Mouse (Mus musculus): ENCODE measurements around the gene March4. TPM values are rescaled to one million over a fixed set of nuclear protein-coding genes. Genes with fewer than 3 reads are reported as not detected.

March4 gene
- polyA plus RNA-seq, 1 experiment from 2014 or later: 0.92 TPM

DNA sequence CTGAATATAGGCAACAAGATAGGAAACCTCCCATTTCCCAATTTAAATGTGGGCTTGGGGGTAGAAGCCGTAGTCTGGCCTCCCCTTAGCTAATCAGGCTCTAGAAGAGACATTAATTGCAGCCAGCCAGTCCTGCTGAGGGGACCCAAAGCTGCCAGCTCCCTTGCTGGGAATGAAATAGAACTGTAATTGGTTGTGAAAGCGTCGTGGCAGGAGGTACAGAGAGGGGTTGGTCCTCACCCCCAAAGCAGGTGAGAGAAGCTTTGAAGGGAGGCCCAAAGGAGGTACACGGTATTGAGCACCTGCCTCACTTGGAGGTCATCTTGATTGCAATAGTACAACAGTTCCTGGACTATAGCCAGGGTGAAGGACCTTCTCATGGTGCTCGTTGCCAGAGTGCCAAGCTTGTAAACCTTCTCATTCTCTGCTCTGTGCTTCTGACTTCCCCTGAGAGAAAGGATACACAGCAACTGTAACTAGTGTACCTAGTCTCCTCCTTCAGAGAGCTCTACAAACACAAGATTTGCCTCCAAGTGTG, 68.2 kb downstream of the March4 start:
- no peak overlapping the region for H3K27ac ChIP-seq (ENCODE audit: low read depth, low read length)
- no peaks in the 10 kb centered on the region for H3K27me3 ChIP-seq (ENCODE audit: control insufficient read depth, insufficient read depth, low read length)
- no peak overlapping the region for H3K4me2 ChIP-seq
- DNase-seq (ENCODE audit: low spot score, missing footprints): no peak
- no peaks in the 10 kb centered on the region for H3K36me3 ChIP-seq (ENCODE audit: control insufficient read depth, insufficient read depth, low read length)
- 67% methylated on average over 5 of the region's 5 CpGs for WGBS
- ATAC-seq (ENCODE audit: low FRiP score): no peak
- no peaks in the 10 kb centered on the region for H3K4me1 ChIP-seq (ENCODE audit: control insufficient read depth, insufficient read depth, low read length)
- no peak overlapping the region for H3K9ac ChIP-seq (ENCODE audit: low read length)
- H3K9me3 ChIP-seq (ENCODE audit: control insufficient read depth, low read length): no peaks in the 10 kb centered on the region
- H3K4me3 ChIP-seq (ENCODE audit: low read depth, low read length): no peak overlapping the region

DNA sequence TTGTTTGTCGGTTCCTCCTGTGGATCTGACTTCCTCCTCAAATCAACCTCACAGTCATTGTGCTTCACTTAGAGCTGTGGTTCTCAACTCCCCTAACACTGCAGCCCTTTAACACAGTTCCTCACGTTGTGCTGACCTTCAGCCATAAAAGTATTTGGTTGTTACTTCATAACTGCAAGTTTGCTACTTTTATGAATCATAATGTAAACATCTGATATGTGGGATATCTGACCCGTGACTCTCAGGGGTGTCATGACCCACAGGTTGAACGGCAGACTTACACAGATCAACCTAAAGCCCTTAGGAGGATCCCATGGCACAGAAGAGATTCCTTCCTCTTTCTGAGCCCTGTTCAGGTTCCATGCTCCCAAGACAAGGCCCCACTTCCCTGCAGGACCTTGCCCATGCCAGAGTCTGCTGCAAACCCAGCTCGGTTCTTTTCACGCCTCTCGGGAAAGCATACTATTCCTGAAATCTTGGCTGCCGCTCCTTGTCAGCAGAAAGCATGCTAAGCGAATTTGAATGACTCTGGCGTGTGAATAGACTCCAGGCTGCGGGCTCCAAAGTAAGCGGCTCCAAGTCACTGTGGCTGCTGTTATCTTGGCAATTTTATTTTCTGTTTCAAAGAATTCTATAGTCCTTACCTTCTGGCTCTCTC, 71.7 kb downstream of the March4 start:
- H3K9me3 ChIP-seq (ENCODE audit: control insufficient read depth, low read length): no peaks in the 10 kb centered on the region
- no peak overlapping the region for H3K9ac ChIP-seq (ENCODE audit: low read length)
- no peaks in the 10 kb centered on the region for H3K27me3 ChIP-seq (ENCODE audit: control insufficient read depth, insufficient read depth, low read length)
- no peak overlapping the region for H3K4me2 ChIP-seq
- no peak overlapping the region for H3K4me3 ChIP-seq (ENCODE audit: low read depth, low read length)
- ATAC-seq (ENCODE audit: low FRiP score) (no peak), DNase-seq (ENCODE audit: low spot score, missing footprints) (peak; percentile 79)
- no peak overlapping the region for H3K27ac ChIP-seq (ENCODE audit: low read depth, low read length)
- no peaks in the 10 kb centered on the region for H3K4me1 ChIP-seq (ENCODE audit: control insufficient read depth, insufficient read depth, low read length)
- 50% methylated on average over 12 of the region's 12 CpGs for WGBS
- H3K36me3 ChIP-seq (ENCODE audit: control insufficient read depth, insufficient read depth, low read length): no peaks in the 10 kb centered on the region

DNA sequence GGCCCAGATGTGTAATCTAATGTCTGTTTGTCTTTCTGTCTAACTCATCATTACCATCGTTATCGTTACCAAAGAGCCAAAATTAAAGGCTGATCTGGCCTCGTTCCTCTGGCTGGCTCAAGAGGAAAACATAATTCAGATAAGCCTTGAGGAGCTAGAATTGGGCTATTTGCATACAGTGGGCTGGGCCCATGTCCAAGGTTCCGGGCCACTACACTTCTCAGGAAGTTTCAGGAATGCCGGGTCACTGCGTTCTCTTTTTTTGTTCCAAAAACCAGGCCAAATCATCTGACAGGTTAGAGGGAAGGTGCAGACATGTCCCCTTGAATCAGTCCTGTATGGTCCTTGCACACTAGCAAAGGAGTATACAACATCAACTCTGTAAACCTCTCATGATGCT, 74.2 kb downstream of the March4 start:
- Histone ChIP-seq H3K4me2 (no peak overlapping the region), H3K27me3 (ENCODE audit: control insufficient read depth, insufficient read depth, low read length) (no peaks in the 10 kb centered on the region), H3K4me3 (ENCODE audit: low read depth, low read length) (no peak overlapping the region), H3K27ac (ENCODE audit: low read depth, low read length) (no peak overlapping the region), H3K36me3 (ENCODE audit: control insufficient read depth, insufficient read depth, low read length) (no peaks in the 10 kb centered on the region), H3K9me3 (ENCODE audit: control insufficient read depth, low read length) (no peaks in the 10 kb centered on the region), H3K9ac (ENCODE audit: low read length) (no peak overlapping the region), H3K4me1 (ENCODE audit: control insufficient read depth, insufficient read depth, low read length) (no peaks in the 10 kb centered on the region)
- ATAC-seq (ENCODE audit: low FRiP score) (no peak), DNase-seq (ENCODE audit: low spot score, missing footprints) (no peak)
- WGBS: 77% methylated on average over 6 of the region's 6 CpGs

DNA sequence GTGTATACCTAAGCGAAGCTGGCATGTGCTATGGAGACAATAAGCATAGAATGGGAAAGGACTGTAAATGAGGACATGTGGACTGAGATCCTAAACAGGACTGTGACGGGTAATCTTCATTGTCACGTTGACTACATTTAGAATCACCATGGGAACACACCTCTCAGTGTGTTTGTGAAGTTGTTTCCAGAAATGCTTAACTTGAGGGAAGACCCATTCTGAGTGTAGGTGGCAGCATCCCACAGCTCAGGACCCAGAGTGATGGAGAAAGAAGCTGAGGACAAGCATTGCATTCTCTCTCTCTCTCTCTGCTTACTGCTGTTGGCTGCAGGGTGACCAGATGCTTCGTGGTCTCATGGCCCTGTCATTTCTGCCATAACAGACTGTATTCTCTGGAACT, 79.1 kb downstream of the March4 start:
- Histone ChIP-seq H3K4me2 (no peak overlapping the region), H3K4me3 (ENCODE audit: low read depth, low read length) (no peak overlapping the region), H3K9me3 (ENCODE audit: control insufficient read depth, low read length) (no peaks in the 10 kb centered on the region), H3K27ac (ENCODE audit: low read depth, low read length) (no peak overlapping the region), H3K4me1 (ENCODE audit: control insufficient read depth, insufficient read depth, low read length) (no peaks in the 10 kb centered on the region), H3K9ac (ENCODE audit: low read length) (no peak overlapping the region), H3K27me3 (ENCODE audit: control insufficient read depth, insufficient read depth, low read length) (no peaks in the 10 kb centered on the region), H3K36me3 (ENCODE audit: control insufficient read depth, insufficient read depth, low read length) (no peaks in the 10 kb centered on the region)
- ATAC-seq (ENCODE audit: low FRiP score) (no peak), DNase-seq (ENCODE audit: low spot score, missing footprints) (peak; percentile 4)
- WGBS: 88% methylated on average over 4 of the region's 4 CpGs

DNA sequence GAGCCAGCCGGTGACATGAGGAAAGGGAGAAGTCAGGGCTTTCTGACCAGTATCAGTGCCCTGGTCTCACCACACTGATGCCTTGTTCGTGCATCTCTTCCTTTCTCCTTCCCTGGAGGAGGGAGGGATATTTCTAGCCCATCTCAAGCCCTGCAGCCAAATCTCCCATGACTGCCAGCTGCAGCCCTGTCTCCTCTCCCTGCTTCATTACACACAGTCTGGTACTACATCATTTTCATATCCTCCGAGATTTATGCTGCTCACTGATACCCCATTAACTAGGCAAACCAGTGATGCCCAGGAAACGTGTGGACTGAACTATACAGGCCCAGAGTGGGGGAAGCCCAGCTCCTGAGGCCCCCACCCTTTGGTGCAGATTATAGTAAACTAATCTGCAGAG, 80.8 kb downstream of the March4 start:
- H3K27me3 ChIP-seq (ENCODE audit: control insufficient read depth, insufficient read depth, low read length): no peaks in the 10 kb centered on the region
- DNase-seq (ENCODE audit: low spot score, missing footprints): peak; percentile 79
- 71% methylated on average over 4 of the region's 4 CpGs for WGBS
- H3K4me1 ChIP-seq (ENCODE audit: control insufficient read depth, insufficient read depth, low read length): no peaks in the 10 kb centered on the region
- no peak overlapping the region for H3K4me3 ChIP-seq (ENCODE audit: low read depth, low read length)
- no peak overlapping the region for H3K9ac ChIP-seq (ENCODE audit: low read length)
- H3K36me3 ChIP-seq (ENCODE audit: control insufficient read depth, insufficient read depth, low read length): no peaks in the 10 kb centered on the region
- H3K9me3 ChIP-seq (ENCODE audit: control insufficient read depth, low read length): no peaks in the 10 kb centered on the region
- no peak overlapping the region for H3K4me2 ChIP-seq
- no peak for ATAC-seq (ENCODE audit: low FRiP score)
- H3K27ac ChIP-seq (ENCODE audit: low read depth, low read length): no peak overlapping the region

DNA sequence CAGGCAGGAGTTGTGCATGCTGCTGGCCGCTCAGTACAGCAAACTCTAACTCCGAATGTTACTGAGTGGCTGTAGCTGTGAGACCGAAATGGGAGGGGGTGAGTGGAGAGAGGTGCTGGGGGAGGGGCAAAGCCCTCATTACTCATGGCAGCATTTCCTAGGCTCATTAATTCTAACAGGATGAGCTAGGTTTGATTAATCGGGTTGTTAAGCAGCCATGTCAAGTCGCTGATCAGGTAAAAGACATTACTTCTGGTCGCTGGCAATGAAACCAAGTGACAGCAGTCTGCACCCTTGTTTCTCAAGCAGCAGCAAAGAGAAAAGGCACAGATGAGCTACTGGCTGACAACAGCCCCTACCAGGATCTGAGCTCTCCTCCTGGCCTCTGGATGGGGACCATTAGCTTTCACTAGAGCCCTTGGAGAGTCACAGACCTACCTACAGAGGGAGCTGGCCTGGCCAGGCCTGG, 82.0 kb downstream of the March4 start:
- Histone ChIP-seq H3K4me1 (ENCODE audit: control insufficient read depth, insufficient read depth, low read length) (no peaks in the 10 kb centered on the region), H3K36me3 (ENCODE audit: control insufficient read depth, insufficient read depth, low read length) (no peaks in the 10 kb centered on the region), H3K27ac (ENCODE audit: low read depth, low read length) (no peak overlapping the region), H3K27me3 (ENCODE audit: control insufficient read depth, insufficient read depth, low read length) (no peaks in the 10 kb centered on the region), H3K9me3 (ENCODE audit: control insufficient read depth, low read length) (no peaks in the 10 kb centered on the region), H3K4me3 (ENCODE audit: low read depth, low read length) (no peak overlapping the region), H3K4me2 (no peak overlapping the region), H3K9ac (ENCODE audit: low read length) (no peak overlapping the region)
- DNase-seq (ENCODE audit: low spot score, missing footprints) (peak; percentile 65), ATAC-seq (ENCODE audit: low FRiP score) (no peak)
- WGBS: 68% methylated on average over 6 of the region's 6 CpGs

DNA sequence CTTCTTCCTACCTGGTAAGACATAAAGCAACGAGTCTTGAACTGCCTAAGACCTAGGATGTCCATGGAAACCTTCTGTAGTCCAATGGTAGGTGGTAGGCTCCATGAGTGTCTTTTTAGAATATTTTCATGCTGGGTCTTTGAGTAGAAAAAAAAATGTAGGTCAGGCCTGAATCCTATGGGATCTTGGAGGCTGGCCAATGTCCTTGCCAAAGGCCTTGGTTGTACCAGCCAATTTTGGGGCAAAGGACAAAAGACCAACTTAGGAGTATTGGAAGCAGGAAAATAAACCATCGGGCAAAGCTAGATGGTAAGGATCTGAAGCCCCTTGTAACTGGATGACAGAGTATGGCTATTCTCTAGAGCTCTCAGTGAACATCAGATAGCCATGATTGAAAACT, 83.9 kb downstream of the March4 start:
- no peak overlapping the region for H3K4me3 ChIP-seq (ENCODE audit: low read depth, low read length)
- H3K9me3 ChIP-seq (ENCODE audit: control insufficient read depth, low read length): no peaks in the 10 kb centered on the region
- peak; percentile 28 for DNase-seq (ENCODE audit: low spot score, missing footprints)
- no peak overlapping the region for H3K9ac ChIP-seq (ENCODE audit: low read length)
- H3K4me2 ChIP-seq: no peak overlapping the region
- ATAC-seq (ENCODE audit: low FRiP score): no peak
- no peaks in the 10 kb centered on the region for H3K27me3 ChIP-seq (ENCODE audit: control insufficient read depth, insufficient read depth, low read length)
- no peaks in the 10 kb centered on the region for H3K36me3 ChIP-seq (ENCODE audit: control insufficient read depth, insufficient read depth, low read length)
- H3K27ac ChIP-seq (ENCODE audit: low read depth, low read length): no peak overlapping the region
- 86% methylated on average over 2 of the region's 2 CpGs for WGBS
- no peaks in the 10 kb centered on the region for H3K4me1 ChIP-seq (ENCODE audit: control insufficient read depth, insufficient read depth, low read length)

DNA sequence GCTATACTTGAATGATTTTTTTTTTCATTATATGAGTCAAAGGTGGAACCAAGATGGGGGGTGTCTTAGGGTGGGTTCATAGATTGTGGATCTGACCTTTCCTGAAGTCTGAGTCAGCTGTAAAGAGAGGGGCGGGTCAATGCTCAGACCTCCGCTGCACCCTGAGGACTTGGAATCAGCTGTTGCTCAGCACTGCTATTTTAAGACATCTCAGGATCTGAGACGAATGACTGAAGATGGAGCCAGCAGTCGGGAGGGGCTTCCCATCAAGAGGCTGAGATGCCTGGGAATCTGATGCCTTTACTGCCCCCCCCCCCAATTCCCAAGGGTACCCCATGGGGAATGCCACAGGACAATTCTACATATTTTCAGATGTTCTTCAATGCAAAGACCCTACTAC, 85.9 kb downstream of the March4 start:
- Histone ChIP-seq H3K4me2 (no peak overlapping the region), H3K27me3 (ENCODE audit: control insufficient read depth, insufficient read depth, low read length) (no peaks in the 10 kb centered on the region), H3K4me3 (ENCODE audit: low read depth, low read length) (no peak overlapping the region), H3K36me3 (ENCODE audit: control insufficient read depth, insufficient read depth, low read length) (no peaks in the 10 kb centered on the region), H3K4me1 (ENCODE audit: control insufficient read depth, insufficient read depth, low read length) (no peaks in the 10 kb centered on the region), H3K9ac (ENCODE audit: low read length) (no peak overlapping the region), H3K27ac (ENCODE audit: low read depth, low read length) (no peak overlapping the region), H3K9me3 (ENCODE audit: control insufficient read depth, low read length) (no peaks in the 10 kb centered on the region)
- WGBS: 85% methylated on average over 4 of the region's 4 CpGs
- DNase-seq (ENCODE audit: low spot score, missing footprints) (no peak), ATAC-seq (ENCODE audit: low FRiP score) (no peak)

DNA sequence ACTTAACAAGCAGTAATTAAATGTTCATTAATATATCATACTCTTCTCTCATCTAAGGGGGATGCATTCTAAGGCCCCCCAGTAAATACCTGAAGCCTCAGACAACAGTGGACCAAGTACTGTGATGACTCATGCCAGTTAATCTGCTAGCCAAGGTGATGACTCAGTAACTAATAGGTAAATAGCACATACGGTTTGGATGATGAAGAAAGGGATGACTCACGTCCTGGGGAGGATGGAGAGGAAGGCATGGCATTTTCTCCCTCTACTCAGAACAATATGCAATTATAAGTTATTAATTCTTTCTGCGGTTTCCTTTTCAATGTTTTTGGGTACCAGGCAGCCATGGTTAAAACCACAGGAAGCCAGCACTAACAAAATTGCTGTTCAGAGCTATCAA, 87.0 kb downstream of the March4 start:
- Histone ChIP-seq H3K36me3 (ENCODE audit: control insufficient read depth, insufficient read depth, low read length) (no peaks in the 10 kb centered on the region), H3K4me1 (ENCODE audit: control insufficient read depth, insufficient read depth, low read length) (no peaks in the 10 kb centered on the region), H3K27me3 (ENCODE audit: control insufficient read depth, insufficient read depth, low read length) (no peaks in the 10 kb centered on the region), H3K9ac (ENCODE audit: low read length) (no peak overlapping the region), H3K27ac (ENCODE audit: low read depth, low read length) (no peak overlapping the region), H3K4me2 (no peak overlapping the region), H3K9me3 (ENCODE audit: control insufficient read depth, low read length) (no peaks in the 10 kb centered on the region), H3K4me3 (ENCODE audit: low read depth, low read length) (no peak overlapping the region)
- WGBS: 89% methylated on average over 3 of the region's 3 CpGs
- ATAC-seq (ENCODE audit: low FRiP score) (no peak), DNase-seq (ENCODE audit: low spot score, missing footprints) (peak; percentile 60)
